Mouse (Mus musculus) liver, postnatal 0 days (tissue): ENCODE measurements around the gene Usp11.

Experiments
- CTCF ChIP-seq: sonication (generic); IDR thresholded peaks from 2 replicates; pipeline ENCODE4 v1.5.1; 2016; ENCODE audit warnings: antibody characterized with exemption, low read depth
- EP300 ChIP-seq: IDR thresholded peaks from 2 replicates; pipeline ENCODE4 v1.6.1; 2016; ENCODE audit warnings: antibody characterized with exemption, low read depth, mild to moderate bottlenecking

- TF ChIP-seq CTCF (no peak), EP300 (no peak)
Observed at GRCm38 (mm10) chrX:20736479-20736878, 32.8 kb downstream of the Usp11 start.
